Mouse (Mus musculus) gastrocnemius, adult 2 months (tissue): ENCODE data around the gene Pgc. TPM values are rescaled to one million over a fixed set of nuclear protein-coding genes. Genes with fewer than 3 reads are reported as not detected.

ENCODE experiments used
- DNase-seq: peaks from one replicate; pipeline ENCODE4 v3.0.0; 2022
- H3K27ac ChIP-seq: fragments of 200-600 bp; 2 replicates; pipeline ENCODE4 v1.8.1; 2022; ENCODE audit warnings: mild to moderate bottlenecking
- H3K4me3 ChIP-seq: fragments of 200-600 bp; 2 replicates; pipeline ENCODE4 v1.8.1; 2022; ENCODE audit warnings: mild to moderate bottlenecking, moderate library complexity
- CTCF ChIP-seq: fragments of 200-600 bp; IDR thresholded peaks from 2 replicates; pipeline ENCODE4 v1.8.1; 2022; ENCODE audit warnings: antibody characterized with exemption, mild to moderate bottlenecking, moderate library complexity
- intact Hi-C: fragments of 180-260 bp; cut with DNase I; formaldehyde crosslinking; loops from one replicate; pipeline ENCODE4 v1.15.1; 2025
- total RNA-seq, 2 experiments: library from RNA; stranded (reverse); gene quantifications; 2 replicates each; pipeline ENCODE4 v1.2.3; 2021

Gene Pgc
- total RNA-seq, 2 experiments from 2014 or later, result not detected

GRCm38 (mm10) chr17:47742991-47743734 is 16.5 kb downstream of the Pgc start:
- no peak overlapping the region for H3K4me3 ChIP-seq
- peak; percentile 29 for DNase-seq
- H3K27ac ChIP-seq, result peak overlapping the region; percentile 65
- intact Hi-C loops, result no loop called here
- TF ChIP-seq CTCF, result peak; percentile 47

GRCm38 (mm10) chr17:47744086-47744485 is 17.4 kb downstream of the Pgc start:
- peak; percentile 24 for DNase-seq
- intact Hi-C loops, result no loop called here
- no peak overlapping the region for H3K4me3 ChIP-seq
- no peak for TF ChIP-seq CTCF
- H3K27ac ChIP-seq, result peak overlapping the region; percentile 54

GRCm38 (mm10) chr17:47744746-47745368 is 18.2 kb downstream of the Pgc start:
- peak; percentile 42 for DNase-seq
- intact Hi-C loops, result no loop called here
- TF ChIP-seq CTCF, result peak; percentile 52

GRCm38 (mm10) chr17:47748791-47749553 is 22.3 kb downstream of the Pgc start:
- peak overlapping the region; percentile 93 for H3K27ac ChIP-seq

More at GRCm38 (mm10) chr17:47744746-47745368, 18.2 kb downstream of the Pgc start:
- H3K4me3 ChIP-seq, result no peak overlapping the region
- peak overlapping the region; percentile 93 for H3K27ac ChIP-seq

GRCm38 (mm10) chr17:47749626-47750025 is 23.0 kb downstream of the Pgc start:
- intact Hi-C loops, result loop anchor here (1.0 kb wide), 1 partner anchor 10 kb away; no protein-coding TSS in a partner anchor
- H3K4me3 ChIP-seq, result peak overlapping the region; percentile 66
- TF ChIP-seq CTCF, result no peak
- H3K27ac ChIP-seq, result peak overlapping the region; percentile 93
- DNase-seq, result peak; percentile 49

More at GRCm38 (mm10) chr17:47748791-47749553, 22.3 kb downstream of the Pgc start:
- intact Hi-C loops, result no loop called here
- DNase-seq, result peak; percentile 94
- TF ChIP-seq CTCF, result no peak
- H3K4me3 ChIP-seq, result peak overlapping the region; percentile 66

GRCm38 (mm10) chr17:47750101-47750500 is 23.5 kb downstream of the Pgc start:
- intact Hi-C loops, result loop anchor here (1.0 kb wide), 1 partner anchor 9 kb away; no protein-coding TSS in a partner anchor
- peak overlapping the region; percentile 93 for H3K27ac ChIP-seq
- H3K4me3 ChIP-seq, result peak overlapping the region; percentile 66
- no peak for TF ChIP-seq CTCF
- peak; percentile 29 for DNase-seq

- intact Hi-C loops, result no loop called here
- TF ChIP-seq CTCF, result peak; percentile 29; the same call in 1 of the 2 replicates
- H3K4me3 ChIP-seq, result no peak overlapping the region
- DNase-seq, result no peak
- H3K27ac ChIP-seq, result peak overlapping the region; percentile 93
Observed at GRCm38 (mm10) chr17:47751811-47752210, 25.2 kb downstream of the Pgc start.

- H3K4me3 ChIP-seq, result 0 out of 2 replicates have a peak overlapping the region, but pooled peaks have one; percentile 21
- no peak for TF ChIP-seq CTCF
- DNase-seq, result no peak
- intact Hi-C loops, result no loop called here
- peak overlapping the region; percentile 75 for H3K27ac ChIP-seq
Observed at GRCm38 (mm10) chr17:47753130-47753775, 26.6 kb downstream of the Pgc start.

GRCm38 (mm10) chr17:47754246-47754645 is 27.6 kb downstream of the Pgc start:
- Histone ChIP-seq H3K27ac (peak overlapping the region; percentile 75), H3K4me3 (no peak overlapping the region)
- TF ChIP-seq CTCF, result no peak
- DNase-seq, result peak; percentile 86
- intact Hi-C loops, result no loop called here

GRCm38 (mm10) chr17:47756366-47756765 is 29.7 kb downstream of the Pgc start:
- no peak for TF ChIP-seq CTCF
- peak; percentile 46 for DNase-seq
- peak overlapping the region; percentile 94 for H3K27ac ChIP-seq
- H3K4me3 ChIP-seq, result no peak overlapping the region
- intact Hi-C loops, result no loop called here

- TF ChIP-seq CTCF, result no peak
- intact Hi-C loops, result no loop called here
- H3K27ac ChIP-seq, result peak overlapping the region; percentile 94
Observed at GRCm38 (mm10) chr17:47757056-47757610, 30.5 kb downstream of the Pgc start.

More at GRCm38 (mm10) chr17:47757056-47757610, 30.5 kb downstream of the Pgc start:
- peak; percentile 39 for DNase-seq
- peak overlapping the region; percentile 9; the same call in 1 of the 2 replicates for H3K4me3 ChIP-seq
